Mouse (Mus musculus) MEL (cell line): ENCODE measurements at regions not wholly inside any gene's neighbourhood (a gene's known extent, or its start where the extent isn't known, plus 50 kb on each side); places are given as distances from the start of the nearest gene placed in this dataset.
"Not testable (repeated sequence)": the region's sequence is repeated elsewhere in the genome, so short reads cannot be mapped to it uniquely, and the experiment has no call there.

ENCODE experiments used
- DNase-seq: peaks from one replicate; pipeline ENCODE4 v3.0.0; 2011; ENCODE audit warnings: low read depth, low spot score
- H3K27ac ChIP-seq: 2 replicates; pipeline ENCODE4 v1.5.1; 2012; ENCODE audit warnings: low read depth, mild to moderate bottlenecking, control low read depth, low read length, moderate library complexity; ENCODE audit not compliant: control insufficient read depth
- H3K27me3 ChIP-seq, 2 experiments: fragments of 150-350 bp in 1 of 2; sonication (generic) in 1 of 2; 2 replicates each; pipeline ENCODE4 v1.6.1; 2012; ENCODE audit warnings: low read length in 2 of 2, mild to moderate bottlenecking in 2 of 2, improper control_type of control experiment in 1 of 2, moderate library complexity in 1 of 2; ENCODE audit not compliant: insufficient read depth in 2 of 2, control insufficient read depth in 1 of 2
- H3K36me3 ChIP-seq, 2 experiments: 2 replicates each; pipeline ENCODE4 v1.6.1; 2012 to 2014; ENCODE audit warnings: low read length in 2 of 2, improper control_type of control experiment in 1 of 2, inconsistent platforms in 1 of 2, mild to moderate bottlenecking in 1 of 2; ENCODE audit not compliant: insufficient read depth in 2 of 2, control insufficient read depth in 1 of 2
- H3K4me1 ChIP-seq, 2 experiments: fragments of 150-350 bp in 1 of 2; sonication (generic) in 1 of 2; 2 replicates each; pipeline ENCODE4 v1.6.1; 2012; ENCODE audit warnings: low read length in 2 of 2, improper control_type of control experiment in 1 of 2, mild to moderate bottlenecking in 1 of 2; ENCODE audit not compliant: insufficient read depth in 2 of 2, control insufficient read depth in 1 of 2
- H3K4me3 ChIP-seq, 2 experiments: fragments of 150-350 bp in 1 of 2; sonication (generic) in 1 of 2; 2 replicates each; pipeline ENCODE4 v1.5.1; 2012; ENCODE audit warnings: low read depth in 2 of 2, low read length in 2 of 2, mild to moderate bottlenecking in 2 of 2, moderate library complexity in 2 of 2, control low read depth in 1 of 2, improper control_type of control experiment in 1 of 2; ENCODE audit not compliant: control insufficient read depth in 1 of 2, insufficient read depth in 1 of 2
- H3K79me2 ChIP-seq: 2 replicates; pipeline ENCODE4 v1.6.1; 2012; ENCODE audit warnings: mild to moderate bottlenecking, low read length, moderate library complexity; ENCODE audit not compliant: control insufficient read depth, poor library complexity, insufficient read depth
- H3K9ac ChIP-seq: 2 replicates; pipeline ENCODE4 v1.6.1; 2012; ENCODE audit warnings: low read depth, mild to moderate bottlenecking, control low read depth, low read length, moderate library complexity; ENCODE audit not compliant: control insufficient read depth, poor library complexity, severe bottlenecking
- H3K9me3 ChIP-seq: fragments of 150-350 bp; sonication (generic); replicated peaks from 2 replicates; pipeline ENCODE4 v1.6.1; 2012; ENCODE audit warnings: mild to moderate bottlenecking, low read length, improper control_type of control experiment, moderate library complexity; ENCODE audit not compliant: insufficient read depth
- BHLHE40 ChIP-seq: IDR thresholded peaks from 2 replicates; pipeline ENCODE4 v1.6.1; 2012; ENCODE audit warnings: low read depth, mild to moderate bottlenecking, inconsistent platforms, low read length, improper control_type of control experiment, borderline replicate concordance
- ETS1 ChIP-seq: IDR thresholded peaks from 2 replicates; pipeline ENCODE4 v1.6.1; 2012; ENCODE audit warnings: low read depth, mild to moderate bottlenecking, inconsistent platforms, low read length, improper control_type of control experiment, moderate library complexity
- HCFC1 ChIP-seq: IDR thresholded peaks from 2 replicates; pipeline ENCODE4 v1.6.1; 2012; ENCODE audit warnings: low read depth, mild to moderate bottlenecking, inconsistent platforms, low read length, improper control_type of control experiment, moderate library complexity
- MAFK ChIP-seq: IDR thresholded peaks from 2 replicates; pipeline ENCODE4 v1.6.1; 2011; ENCODE audit warnings: low read depth, mild to moderate bottlenecking, low read length, improper control_type of control experiment, borderline replicate concordance
- MAX ChIP-seq: IDR thresholded peaks from 2 replicates; pipeline ENCODE4 v1.6.1; 2011; ENCODE audit warnings: low read length, improper control_type of control experiment
- MEF2A ChIP-seq: IDR thresholded peaks from 2 replicates; pipeline ENCODE4 v1.6.1; 2014; ENCODE audit warnings: low read depth, mild to moderate bottlenecking, inconsistent platforms, low read length, improper control_type of control experiment; ENCODE audit not compliant: poor library complexity, insufficient replicate concordance, severe bottlenecking; ENCODE audit errors: extremely low read depth
- MXI1 ChIP-seq: IDR thresholded peaks from 2 replicates; pipeline ENCODE4 v1.6.1; 2011; ENCODE audit warnings: mild to moderate bottlenecking, low read depth, low read length, improper control_type of control experiment
- MYB ChIP-seq: IDR thresholded peaks from 2 replicates; pipeline ENCODE4 v1.6.1; 2011; ENCODE audit warnings: mild to moderate bottlenecking, low read depth, low read length, improper control_type of control experiment
- SIN3A ChIP-seq: IDR thresholded peaks from 2 replicates; pipeline ENCODE4 v1.6.1; 2012; ENCODE audit warnings: low read length, improper control_type of control experiment, inconsistent platforms
- SMC3 ChIP-seq: IDR thresholded peaks from 2 replicates; pipeline ENCODE4 v1.6.1; 2011; ENCODE audit warnings: low read depth, low read length, improper control_type of control experiment
- TAL1 ChIP-seq: IDR thresholded peaks from 2 replicates; pipeline ENCODE4 v1.6.1; 2012; ENCODE audit warnings: mild to moderate bottlenecking, inconsistent platforms, low read length, moderate library complexity, mixed read lengths
- TBP ChIP-seq: IDR thresholded peaks from 2 replicates; pipeline ENCODE4 v1.8.0; 2011; ENCODE audit warnings: low read depth, low read length, improper control_type of control experiment
- TCF12 ChIP-seq: IDR thresholded peaks from 2 replicates; pipeline ENCODE4 v1.6.1; 2014; ENCODE audit warnings: low read depth, mild to moderate bottlenecking, inconsistent platforms, low read length, improper control_type of control experiment, moderate library complexity
- ZKSCAN1 ChIP-seq: IDR thresholded peaks from 2 replicates; pipeline ENCODE4 v1.6.1; 2012; ENCODE audit warnings: low read depth, mild to moderate bottlenecking, inconsistent platforms, low read length, improper control_type of control experiment, moderate library complexity
- ZNF384 ChIP-seq: IDR thresholded peaks from 2 replicates; pipeline ENCODE4 v1.6.1; 2012; ENCODE audit warnings: low read depth, mild to moderate bottlenecking, inconsistent platforms, low read length, improper control_type of control experiment

GRCm38 (mm10) chr16:30193294-30194261 is 73.7 kb downstream of the Cpn2 start:
- Histone ChIP-seq H3K36me3 (no peaks in the 10 kb centered on the region), H3K4me1 (no peaks in the 10 kb centered on the region), H3K79me2 (no peaks in the 10 kb centered on the region), H3K9me3 (no peaks in the 10 kb centered on the region), H3K9ac (no peak overlapping the region), H3K27ac (no peak overlapping the region), H3K4me3 (no peak overlapping the region), H3K27me3 (peaks cover 0 to 3% of the 10 kb centered on the region in 2 experiments; a peak in 2 of 4 replicates)
- TF ChIP-seq BHLHE40 (no peak), MYB (no peak), MAX (no peak), ETS1 (no peak), SMC3 (no peak), MAFK (no peak), HCFC1 (no peak), ZNF384 (no peak), TAL1 (no peak), MXI1 (no peak), MEF2A (no peak), TBP (no peak), TCF12 (no peak), SIN3A (no peak)
- no peak for DNase-seq

DNA sequence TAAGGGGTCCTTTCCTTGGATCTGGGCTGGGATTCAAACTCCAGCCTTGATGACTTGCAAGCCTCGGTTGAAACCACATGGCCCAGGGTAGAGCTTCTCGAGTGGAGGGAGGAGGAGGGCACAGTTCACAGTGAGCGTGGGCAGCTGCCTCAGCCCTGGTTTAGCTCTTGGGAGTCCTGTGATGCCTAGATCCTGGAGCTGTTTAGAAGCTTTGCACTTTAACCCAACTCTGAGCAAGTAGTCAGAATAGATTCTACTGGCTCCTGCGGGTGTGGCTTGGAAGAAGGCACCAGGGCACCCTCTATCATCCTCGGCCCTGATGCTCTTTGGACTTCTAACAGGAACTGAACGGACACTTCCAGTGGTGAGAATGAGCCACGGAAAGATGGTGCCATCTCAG is 72.5 kb downstream of the Cpn2 start:
- no peak overlapping the region for H3K9ac ChIP-seq
- H3K79me2 ChIP-seq, result no peaks in the 10 kb centered on the region
- no peaks in the 10 kb centered on the region for H3K4me1 ChIP-seq
- peaks cover 0 to 3% of the 10 kb centered on the region in 2 experiments; a peak in 2 of 4 replicates for H3K27me3 ChIP-seq
- no peak for TF ChIP-seq MEF2A
- TF ChIP-seq ETS1, result no peak
- no peak for TF ChIP-seq ZKSCAN1
- H3K9me3 ChIP-seq, result no peaks in the 10 kb centered on the region
- H3K4me3 ChIP-seq, result no peak overlapping the region
- H3K36me3 ChIP-seq, result no peaks in the 10 kb centered on the region
- DNase-seq, result no peak
- H3K27ac ChIP-seq, result no peak overlapping the region

- not testable (repeated sequence) for H3K27ac ChIP-seq, H3K4me3 ChIP-seq, H3K4me1 ChIP-seq, H3K36me3 ChIP-seq, H3K79me2 ChIP-seq, H3K9me3 ChIP-seq, DNase-seq, H3K27me3 ChIP-seq, H3K9ac ChIP-seq
Observed at GRCm38 (mm10) chr16:30195859-30196258, 71.4 kb downstream of the Cpn2 start.
